ENCODE assay signal across 8 mouse cellular contexts in the genomic region with DNA sequence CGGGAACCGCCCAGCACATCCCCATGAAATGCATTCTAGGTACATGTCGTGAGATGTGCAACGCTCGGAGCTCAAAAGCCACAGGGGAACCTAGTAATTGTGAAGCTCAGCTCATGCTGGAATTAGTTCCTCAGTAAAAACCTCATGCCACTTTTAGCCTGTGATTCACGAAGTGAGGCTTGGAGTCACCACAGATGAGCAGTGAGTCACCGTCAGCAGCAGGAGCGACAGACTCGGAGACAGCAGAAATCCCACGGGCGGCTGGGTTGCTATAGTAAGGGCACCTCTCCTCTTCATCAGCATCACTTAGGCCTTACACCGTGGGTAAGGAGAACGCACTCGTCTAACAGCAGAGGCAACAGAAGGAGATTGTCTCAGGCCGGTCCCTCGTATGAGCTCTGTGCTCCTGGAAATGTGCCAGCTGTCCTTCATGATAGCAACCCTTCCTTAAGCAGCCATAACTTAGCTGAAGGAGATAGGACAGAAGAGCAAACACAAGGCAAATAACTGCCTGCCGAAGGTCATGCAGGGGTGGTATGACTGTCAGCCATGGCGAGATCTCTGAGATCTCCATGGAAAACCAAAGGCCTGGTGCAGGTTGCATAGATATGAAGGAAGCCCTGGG. TPM values are rescaled to one million over a fixed set of nuclear protein-coding genes. Genes with fewer than 3 reads are reported as not detected.
DNase-seq lines count a peak whose midpoint lies in the region; ATAC-seq lines count a peak whose summit lies in the region.

No protein-coding gene starts in this region.

- 0 out of 2 replicates have a peak, but pooled peaks have one; percentile 8 for ATAC-seq in megakaryocyte-erythroid progenitor cell, adult 5-6 weeks (replicated peaks; ENCODE audit: low FRiP score, low TSS enrichment, poor library complexity, severe bottlenecking)

- DNase-seq in gastrocnemius, adult 18-20 months (ENCODE audit: low spot score) = peak; percentile 45
- DNase-seq in gastrocnemius, postnatal 25 days = no peak
- peak; percentile 18 to 25 for DNase-seq in urinary bladder, adult 18-20 months (ENCODE audit: low spot score in 2 of 2)
- no peak for DNase-seq in urinary bladder, postnatal 36 days (ENCODE audit: low spot score in 2 of 2)
- DNase-seq in layer of hippocampus, adult 9-11 months = peak; percentile 89
- no peak for DNase-seq in embryo, embryonic 10 days (ENCODE audit: low spot score)
- DNase-seq in cerebellum, adult 18-20 months = no peak

RNA-seq across cellular contexts. Expression of a gene that starts 39.8 kb away (rescaled TPM):
- 10 to 100 TPM; 69.6 to 75.4 TPM for total RNA-seq in gastrocnemius, adult 18-20 months (2021)
- total RNA-seq in gastrocnemius, postnatal 25 days (2021) = 10 to 100 TPM; 37.9 to 46.2 TPM
- total RNA-seq in megakaryocyte-erythroid progenitor cell, adult 5-6 weeks (2014; fragmentation: Nextera tagmentation) = 5.3 and 10.7 TPM in 2 replicates
- total RNA-seq in megakaryocyte-erythroid progenitor cell, adult 5-6 weeks (2017) = 0.53 and 2.7 TPM in 2 replicates

Comparison
In these comparisons a context has a peak if more than half of its experiments do, and no peak if none do; other contexts are left out.
1. DNase-seq: peak in gastrocnemius, adult 18-20 months (single experiment), urinary bladder, adult 18-20 months (2 of 2) and layer of hippocampus, adult 9-11 months (single experiment); none in gastrocnemius, postnatal 25 days (single experiment), urinary bladder, postnatal 36 days (0 of 2), embryo, embryonic 10 days (single experiment) and cerebellum, adult 18-20 months (0 of 2).